Mouse (Mus musculus) ovary, adult 18-20 months (tissue): Measurements from ENCODE around the gene Rps6kb2.
A peak's percentile ranks its signal among the peaks of the same experiment; 100 is the strongest.

Experiments used
- DNase-seq: peaks from one replicate; pipeline ENCODE4 v3.0.0; 2022; ENCODE audit warnings: low spot score, mixed read lengths

The Rps6kb2 gene

DNA sequence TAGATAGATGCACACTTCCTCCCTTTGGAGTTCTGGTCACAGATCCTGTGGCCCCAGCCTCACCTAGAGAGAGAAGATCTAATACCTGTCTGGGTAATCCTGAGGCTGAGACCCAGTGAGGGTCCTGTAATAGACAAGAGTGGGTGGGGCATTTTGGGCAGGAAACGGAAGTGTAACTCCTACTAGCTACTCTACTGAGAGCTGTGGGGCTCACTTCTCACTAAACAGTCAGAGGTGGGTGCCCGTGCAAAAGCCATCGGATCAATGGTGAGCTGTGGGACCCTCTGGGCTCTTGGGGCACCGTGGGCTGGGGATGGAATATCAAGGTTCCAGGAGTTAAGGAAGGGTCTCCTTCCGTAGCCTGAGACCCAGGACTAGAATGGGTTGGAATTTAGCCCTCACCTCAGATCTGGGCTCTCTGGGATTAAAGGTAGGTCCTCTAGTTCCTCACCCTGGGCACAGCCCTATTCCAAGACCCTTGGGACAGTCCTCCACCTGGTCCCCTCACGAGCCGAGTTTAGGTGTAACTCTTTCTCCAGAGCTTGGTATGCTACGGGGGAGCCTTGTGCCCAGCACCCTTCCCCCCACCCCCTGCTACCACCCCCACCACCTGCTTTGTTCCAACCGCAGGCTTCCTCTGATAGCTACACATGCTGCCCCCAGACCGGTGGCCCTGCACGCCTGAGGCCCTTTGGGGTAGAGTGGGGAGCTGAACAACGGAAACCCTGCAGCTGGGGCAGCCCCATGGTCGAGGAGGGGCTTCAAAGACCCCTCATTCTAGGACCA is 8.5 kb downstream of the Rps6kb2 start:
- no peak for DNase-seq

DNA sequence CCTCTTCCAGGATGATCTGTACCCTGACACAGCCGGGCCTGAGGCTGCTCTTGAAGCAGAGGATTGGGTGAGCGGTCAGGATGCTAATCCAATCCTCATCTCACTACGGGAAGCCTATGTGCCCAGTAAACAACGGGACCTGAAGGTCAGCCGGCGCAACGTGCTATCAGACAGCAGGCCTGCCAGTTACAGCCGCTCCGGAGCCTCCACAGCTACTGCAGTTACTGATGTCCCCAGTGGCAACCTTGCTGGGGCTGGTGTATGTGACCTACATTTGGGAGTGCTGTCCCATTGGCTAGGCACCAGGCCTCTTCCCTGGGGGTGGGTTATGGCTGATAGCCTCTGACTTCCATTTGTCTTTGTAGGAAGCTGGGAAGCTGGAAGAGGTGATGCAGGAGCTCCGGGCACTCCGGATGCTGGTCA is 9.9 kb downstream of the Rps6kb2 start, which contains the start of gene Ptprcap:
Gene Ptprcap, plus strand, starts transcription at position 373 of the 423 bp plus-strand sequence.
- DNase-seq: no peak

DNA sequence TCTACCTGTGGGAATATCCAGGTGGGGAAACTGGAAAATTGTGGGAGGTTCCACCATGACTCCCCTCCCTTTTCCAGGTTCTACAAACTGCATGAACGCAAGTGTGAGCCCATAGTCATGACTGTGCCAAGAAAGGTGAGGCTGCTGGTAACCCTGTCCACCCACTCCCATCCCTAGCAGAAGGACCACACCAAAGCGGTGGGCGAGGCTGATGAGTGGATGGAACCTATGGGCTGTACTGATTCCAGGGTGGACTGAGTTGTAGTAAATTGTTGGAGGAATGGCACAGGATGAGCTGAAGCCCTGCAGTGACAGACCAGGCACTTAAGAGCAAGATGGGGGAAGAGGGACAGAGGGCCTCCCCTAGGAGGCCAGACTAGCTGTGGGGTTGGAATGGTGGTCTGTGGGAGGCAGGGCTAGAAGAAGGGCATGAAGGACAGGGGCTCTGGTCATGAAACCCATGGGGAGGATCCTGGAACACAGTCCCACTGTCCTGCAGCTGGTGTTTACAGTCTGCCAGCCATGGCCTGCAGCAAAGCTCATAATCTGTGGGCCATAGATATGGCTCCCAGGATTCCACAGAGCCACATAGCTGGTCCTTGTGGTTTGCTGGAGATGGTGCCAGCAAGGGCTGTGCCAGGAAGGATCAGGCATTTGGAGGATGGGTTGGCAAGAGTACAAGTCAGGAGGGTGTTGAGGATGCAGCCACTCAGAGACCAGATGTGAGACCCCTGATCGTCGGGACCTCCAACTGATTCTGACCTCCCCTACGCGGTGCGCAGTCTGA is 10.5 kb downstream of the Rps6kb2 start:
- DNase-seq: no peak

DNA sequence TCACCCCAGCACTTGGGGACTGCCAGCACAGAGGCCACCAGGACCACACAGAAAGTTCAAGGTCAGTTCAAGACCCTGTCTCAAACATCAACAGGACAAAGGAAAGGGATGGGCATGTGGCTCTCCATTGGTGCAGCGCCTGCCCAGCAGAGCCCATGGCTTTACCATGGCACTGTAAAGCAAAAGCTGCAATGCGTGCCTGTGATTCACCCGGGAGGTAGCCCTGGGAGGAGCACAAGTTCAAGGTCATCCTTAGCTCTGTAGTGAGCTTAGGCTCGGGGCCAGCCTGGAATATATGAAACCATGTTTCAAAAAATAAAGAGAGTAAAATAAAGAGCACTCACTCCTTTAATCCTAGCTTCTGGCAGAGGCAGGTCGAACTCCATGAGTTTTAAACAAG is 11.3 kb downstream of the Rps6kb2 start:
- no peak for DNase-seq

DNA sequence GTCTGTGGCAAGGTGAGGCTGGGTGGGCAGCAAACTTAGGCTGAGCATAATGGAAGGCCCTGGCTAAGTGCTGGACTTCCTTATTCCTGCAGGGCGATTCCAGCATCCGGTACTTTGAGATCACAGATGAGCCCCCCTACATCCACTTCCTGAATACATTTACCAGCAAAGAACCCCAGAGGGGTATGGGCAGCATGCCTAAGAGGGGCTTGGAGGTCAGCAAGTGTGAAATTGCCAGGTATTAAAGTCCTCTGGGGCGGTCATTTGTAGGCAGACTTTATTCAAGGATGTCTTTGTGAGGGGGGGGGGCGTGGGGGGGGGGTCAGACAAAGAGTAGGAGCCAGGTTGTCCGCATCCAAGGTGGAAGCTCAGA is 11.7 kb downstream of the Rps6kb2 start:
- no peak for DNase-seq

DNA sequence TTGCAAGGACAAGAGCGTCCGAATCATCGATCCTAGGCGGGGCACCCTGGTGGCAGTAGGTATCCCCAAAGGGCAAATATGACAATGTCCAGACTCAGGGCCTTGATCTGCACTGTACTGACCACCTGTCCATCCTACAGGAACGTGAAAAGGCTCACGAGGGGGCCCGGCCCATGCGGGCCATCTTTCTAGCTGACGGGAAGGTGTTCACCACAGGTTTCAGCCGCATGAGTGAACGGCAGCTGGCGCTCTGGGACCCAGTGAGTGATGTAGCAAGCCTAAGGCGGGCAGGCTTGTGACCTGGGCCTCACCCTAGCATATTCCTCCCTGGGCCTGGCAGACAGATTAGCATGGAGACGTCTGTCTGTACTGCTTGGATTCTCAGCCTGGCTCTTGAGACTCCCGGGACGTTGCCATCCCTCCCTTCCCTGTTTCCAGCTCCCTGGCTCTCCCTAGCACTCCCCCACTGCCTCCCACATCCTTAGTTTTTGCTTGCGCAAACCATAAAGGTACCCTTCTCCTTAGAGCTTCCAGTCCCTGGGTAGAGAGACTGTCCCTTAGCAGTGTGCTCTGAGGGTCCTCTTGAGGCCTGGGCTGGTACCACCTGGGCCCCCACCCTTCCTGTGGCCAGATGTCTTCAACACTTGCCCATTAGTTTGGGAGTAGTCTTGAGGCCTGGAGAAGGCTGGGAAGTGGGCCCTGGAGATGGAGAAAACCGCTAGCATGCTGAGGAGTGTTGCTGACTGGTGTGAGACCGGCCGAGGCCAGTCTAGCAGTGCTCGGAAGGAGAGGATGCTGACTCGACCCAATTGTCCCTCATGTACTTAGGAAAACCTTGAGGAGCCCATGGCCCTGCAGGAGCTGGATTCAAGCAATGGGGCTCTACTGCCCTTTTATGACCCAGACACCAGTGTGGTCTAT is 12.3 kb downstream of the Rps6kb2 start:
- no peak for DNase-seq

DNA sequence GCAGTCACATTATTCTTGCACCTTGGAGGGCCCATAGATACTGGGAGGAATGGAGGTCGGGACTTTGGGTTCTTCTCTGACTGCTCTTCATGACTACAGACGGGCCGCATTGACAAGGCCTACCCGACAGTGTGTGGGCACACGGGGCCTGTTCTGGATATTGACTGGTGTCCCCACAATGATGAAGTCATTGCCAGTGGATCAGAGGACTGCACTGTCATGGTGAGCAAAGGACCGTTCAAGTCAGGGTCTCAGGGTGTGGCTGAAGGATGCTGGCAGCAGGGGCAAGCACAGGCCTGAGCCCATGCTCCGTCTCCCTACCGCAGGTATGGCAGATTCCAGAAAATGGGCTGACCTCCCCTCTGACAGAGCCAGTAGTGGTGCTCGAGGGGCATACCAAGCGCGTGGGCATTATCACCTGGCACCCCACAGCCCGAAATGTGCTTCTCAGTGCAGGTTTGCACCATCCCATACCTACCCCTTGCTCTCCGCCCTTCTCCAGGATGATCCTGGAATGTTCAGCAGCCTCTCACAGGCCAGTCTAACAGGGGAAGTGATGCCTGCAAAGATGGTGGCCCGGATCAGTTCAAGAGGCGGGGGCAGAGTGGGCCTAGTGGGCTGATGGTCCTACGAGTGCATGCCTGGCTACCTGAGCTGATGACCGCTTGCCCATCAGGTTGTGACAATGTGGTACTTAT is 13.2 kb downstream of the Rps6kb2 start:
- DNase-seq: no peak

DNA sequence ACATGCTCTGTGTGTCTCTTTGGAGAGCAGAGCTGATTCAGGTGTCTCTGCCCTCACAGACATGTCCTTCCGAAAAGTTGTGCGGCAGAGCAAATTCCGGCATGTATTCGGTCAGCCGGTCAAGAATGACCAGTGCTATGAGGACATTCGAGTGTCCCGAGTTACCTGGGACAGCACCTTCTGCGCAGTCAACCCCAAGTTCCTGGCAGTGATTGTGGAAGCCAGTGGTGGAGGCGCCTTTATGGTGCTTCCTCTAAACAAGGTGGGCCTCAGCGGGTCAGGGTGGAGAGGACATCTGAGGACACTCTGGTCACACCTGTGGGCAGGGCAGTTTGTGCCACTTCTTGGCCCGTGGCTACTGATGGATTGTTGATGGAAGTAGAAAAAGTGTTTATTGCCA is 13.9 kb downstream of the Rps6kb2 start:
- no peak for DNase-seq

DNA sequence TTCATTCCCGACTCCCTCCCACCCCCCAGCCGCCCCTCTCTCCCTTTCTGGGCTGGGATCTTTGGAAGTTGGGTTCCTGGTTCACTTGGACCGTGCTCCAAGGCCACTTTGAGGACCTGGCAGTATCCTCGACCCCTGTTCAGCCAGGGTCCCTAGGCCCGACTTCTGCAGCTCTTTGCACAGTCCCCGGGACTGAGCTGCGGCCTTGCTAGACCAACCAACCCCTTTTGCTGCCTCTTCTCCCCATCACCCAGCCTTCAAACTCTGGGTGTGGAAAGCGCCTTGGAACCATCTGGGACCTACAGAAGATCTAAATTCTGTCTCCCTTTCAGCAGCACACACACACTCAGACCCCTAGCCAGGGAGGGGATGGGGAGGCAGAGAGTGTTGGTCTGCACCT is 14.3 kb downstream of the Rps6kb2 start:
- DNase-seq: no peak

DNA sequence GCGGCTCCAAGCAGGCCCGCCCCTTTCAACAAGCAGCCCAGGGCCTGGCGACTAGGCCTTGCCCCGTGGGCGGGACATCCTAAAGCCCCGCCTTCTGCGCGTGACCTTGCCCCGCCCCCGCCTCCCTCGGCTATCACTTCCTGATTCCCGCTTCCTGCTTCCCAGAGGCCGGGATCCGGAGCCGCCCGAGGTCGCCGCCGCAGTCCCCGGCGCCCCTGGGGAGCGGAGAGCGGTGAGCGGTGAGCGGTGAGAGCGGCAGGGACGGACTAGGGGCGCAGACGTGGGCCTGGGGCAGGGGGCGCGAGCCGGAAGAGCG is 14.7 kb downstream of the Rps6kb2 start, which contains the start of gene Coro1b:
Gene Coro1b, plus strand, starts transcription at position 129 of the 316 bp plus-strand sequence.
- peak; percentile 95 for DNase-seq

DNA sequence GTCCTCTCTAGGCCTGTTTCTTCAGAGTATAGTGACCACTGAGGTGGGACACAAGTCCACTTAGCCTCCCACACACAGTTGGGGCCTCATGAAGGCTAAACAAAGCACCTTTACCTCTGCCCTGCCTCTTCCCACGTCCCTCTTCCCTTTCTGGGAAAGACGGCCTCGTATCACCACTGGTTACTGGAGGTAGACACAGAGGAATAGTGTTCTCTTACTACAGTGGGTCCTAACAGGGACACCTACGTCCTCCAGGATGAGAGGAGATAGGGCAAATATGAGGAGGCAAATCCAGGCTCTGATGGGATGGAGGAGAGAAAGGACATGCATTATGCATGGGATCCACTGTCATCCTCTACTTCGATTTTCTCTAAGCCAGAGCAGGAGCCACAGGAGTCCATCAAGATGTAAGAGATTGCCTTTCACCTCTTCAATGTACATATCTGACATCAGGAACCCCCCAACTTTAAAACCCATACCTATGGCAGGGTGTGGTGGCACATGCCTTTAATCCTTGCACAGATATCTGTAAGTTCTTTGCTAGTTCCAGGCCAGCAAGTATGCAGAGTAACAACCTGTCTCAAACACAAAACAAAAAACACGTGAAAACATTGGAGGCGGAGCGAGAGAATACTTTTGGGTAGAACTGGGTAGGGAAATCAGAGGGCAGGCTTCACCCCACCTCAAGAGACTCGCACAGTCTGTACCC is 15.2 kb downstream of the Rps6kb2 start:
- no peak for DNase-seq

DNA sequence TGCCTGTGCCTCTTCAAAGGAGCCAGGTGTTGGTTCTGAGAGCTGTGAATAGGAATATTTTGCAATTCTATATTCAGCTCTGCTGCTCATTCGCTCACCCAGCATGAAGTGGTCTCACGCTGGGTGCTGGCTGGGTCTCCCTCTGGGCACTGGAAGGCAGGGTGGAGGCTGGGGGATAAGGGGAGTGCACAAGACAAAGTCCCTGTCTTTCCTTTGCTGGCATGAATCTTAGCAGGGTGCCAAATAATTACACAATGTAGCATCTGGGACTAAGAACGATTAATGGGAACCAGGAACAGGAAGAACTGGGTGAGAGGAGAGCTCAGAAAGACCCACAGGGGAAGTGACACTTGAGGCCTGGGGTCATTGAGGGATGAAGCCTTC is 16.1 kb downstream of the Rps6kb2 start:
- DNase-seq: no peak

DNA sequence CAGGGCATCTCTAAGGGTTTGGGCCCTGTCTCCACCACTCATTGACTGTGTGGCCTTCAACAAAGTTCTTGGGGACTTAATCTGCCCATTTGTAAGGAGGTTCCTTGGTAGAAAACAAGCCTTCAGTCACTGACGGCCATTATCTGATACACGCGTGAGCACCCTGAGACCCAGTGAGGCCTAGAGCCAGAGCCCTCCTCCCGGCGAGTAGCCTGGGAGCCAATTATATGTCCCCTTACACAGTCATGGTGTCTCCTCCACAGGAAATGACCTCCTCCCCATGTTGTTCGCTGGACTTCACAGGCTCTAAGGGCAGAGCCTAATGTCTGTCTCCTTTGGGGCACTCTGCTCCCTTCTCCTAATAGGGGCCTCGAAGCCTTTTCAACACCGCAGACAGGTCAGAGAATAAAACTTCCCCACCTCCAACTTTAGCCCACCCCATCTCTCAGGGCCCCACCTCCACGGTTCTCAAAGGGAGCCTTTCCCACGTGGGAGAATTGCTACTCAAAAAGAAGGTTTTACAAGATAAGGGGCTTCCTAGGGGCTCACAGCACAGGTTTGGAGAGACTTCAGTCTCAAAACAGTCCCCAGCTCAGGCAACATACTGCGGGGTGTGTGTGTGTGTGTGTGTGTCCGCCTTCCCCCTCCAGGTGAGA is 16.7 kb downstream of the Rps6kb2 start:
- no peak for DNase-seq

DNA sequence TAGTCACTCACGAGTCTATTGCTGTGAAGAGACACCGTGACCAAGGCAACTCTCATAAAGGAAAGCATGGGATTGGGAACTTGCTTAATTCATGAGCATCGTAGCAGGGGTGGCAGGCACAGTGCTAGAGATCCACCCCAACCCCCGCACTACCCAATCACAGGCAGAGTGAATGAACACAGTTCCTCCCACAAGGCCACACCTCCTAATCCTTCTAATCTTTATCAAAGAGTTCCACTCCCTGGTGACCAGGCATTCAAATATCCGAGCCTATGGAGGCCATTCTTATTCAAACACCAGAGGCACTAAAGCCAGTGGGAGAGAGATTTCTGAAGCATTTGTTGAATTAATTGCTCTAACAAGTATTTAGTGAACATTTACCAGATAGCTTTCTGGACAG is 17.2 kb downstream of the Rps6kb2 start:
- no peak for DNase-seq

DNA sequence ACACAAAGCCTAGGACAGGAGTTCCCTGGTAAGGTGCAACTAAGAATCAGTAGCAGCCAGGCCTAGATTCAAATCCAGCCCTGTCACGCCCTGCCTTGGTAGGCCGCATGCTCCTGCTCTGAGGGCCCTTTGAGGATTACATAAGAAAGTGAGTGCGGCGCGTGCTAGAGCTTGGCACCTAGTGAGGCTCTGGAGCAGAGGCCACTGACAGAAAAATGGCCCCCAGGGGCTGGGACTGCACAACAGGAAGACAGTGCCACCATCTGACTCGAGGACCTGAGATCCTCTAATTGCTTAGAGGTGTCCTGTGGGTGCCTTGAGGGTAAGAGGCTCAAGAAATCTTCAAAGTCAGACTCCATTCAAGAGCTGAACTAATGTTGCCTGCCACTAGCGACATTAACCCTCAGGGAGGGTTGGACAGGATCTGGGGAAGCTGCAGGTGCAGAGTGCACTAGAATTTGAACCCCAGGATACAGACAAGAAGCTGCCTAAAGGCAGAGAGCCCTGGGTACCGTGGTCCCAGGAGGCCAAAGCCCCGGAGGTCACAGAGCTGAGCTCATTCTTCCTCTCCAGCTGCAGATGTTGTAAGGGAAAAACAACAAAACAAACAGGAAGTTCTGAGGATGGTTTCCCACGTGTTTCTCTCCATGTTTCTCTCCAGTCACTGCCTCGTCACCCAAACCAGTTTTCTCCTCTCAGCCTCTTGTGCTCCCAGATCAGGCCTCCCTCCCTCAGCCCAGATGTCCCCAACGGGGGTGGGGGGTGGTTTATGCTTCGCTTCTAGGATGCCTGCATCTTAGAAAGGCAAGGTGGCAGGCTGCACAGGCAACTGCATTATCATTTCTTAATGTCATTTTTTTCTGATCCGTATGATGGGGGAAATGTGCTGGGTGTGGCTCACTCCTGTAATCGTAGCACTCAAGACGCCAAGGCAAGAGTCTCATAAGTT is 18.3 kb downstream of the Rps6kb2 start:
- no peak for DNase-seq

DNA sequence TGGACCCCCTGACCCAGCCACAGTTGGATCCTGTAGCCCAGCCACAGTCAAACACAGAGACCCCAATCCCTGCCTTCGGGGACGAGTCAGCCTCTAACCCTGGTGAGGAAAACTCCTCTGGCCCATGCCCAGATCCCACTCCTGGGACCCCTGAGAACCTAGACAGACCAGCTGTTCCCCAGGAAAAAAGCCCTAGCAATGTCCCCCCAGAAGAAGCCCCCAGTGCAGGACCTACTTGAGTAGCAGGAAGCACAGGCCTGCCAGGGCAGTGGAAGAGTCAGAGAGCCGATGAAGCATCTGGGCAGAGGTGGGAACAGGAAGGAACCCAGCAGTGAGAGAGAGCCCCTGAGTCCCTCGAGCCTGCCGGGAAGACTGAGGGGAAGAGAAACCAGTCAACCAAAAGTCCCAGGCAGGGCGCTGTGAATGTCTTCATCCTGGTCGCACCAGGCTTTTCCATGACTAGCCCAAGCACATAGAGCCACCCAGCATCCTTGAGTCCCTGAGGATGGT is 19.3 kb downstream of the Rps6kb2 start, which contains the start of gene Cabp4:
Gene Cabp4, minus strand, starts transcription at position 275 of the 510 bp plus-strand sequence.
- no peak for DNase-seq

DNA sequence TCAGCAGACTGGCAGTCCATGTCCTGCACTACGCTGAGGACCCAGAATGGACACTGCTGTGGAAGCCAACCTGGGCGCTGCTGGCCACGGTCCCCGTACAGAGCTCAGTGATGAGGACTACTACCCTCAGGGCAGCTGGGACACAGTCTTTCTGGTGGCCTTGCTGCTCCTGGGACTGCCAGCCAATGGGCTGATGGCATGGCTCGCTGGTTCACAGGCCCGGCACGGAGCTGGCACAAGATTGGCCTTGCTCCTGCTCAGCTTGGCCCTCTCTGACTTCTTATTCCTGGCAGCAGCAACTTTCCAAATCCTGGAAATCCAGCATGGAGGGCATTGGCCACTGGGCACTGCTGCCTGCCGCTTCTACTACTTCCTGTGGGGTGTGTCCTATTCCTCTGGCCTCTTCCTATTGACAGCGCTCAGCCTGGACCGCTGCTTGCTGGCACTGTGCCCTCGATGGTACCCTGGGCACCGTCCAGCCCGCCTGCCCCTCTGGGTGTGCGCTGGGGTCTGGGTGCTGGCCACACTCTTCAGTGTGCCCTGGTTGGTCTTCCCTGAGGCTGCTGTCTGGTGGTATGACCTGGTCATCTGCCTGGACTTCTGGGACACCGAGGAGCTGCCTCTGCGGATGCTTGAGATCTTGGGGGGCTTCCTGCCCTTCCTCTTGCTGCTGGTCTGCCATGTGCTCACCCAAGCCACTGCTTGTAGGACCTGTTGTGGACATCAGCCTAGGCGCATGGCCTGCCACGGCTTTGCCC is 20.6 kb downstream of the Rps6kb2 start:
- no peak for DNase-seq

DNA sequence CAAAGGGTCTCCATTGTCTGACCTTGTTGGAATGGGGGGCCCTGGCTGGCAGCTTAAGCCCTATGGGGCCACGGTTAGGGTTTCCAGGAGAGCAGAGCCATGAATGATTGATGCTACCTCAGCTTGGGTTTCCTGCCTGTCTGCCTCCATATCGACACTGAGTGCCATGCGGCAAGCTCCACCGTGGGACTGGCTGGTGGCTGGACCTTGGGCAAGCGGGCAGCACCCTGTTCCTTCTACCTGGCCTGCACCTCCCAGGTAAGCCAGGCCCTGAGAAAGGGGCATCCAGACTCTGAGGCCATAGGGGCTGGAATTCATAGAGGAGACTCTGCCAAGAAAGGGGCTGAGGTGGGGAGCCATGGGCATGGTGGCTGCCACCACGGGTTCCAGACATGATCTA is 23.0 kb downstream of the Rps6kb2 start:
- DNase-seq: no peak
